Mouse (Mus musculus): ENCODE data around the gene Rcor1. TPM values are rescaled to one million over a fixed set of nuclear protein-coding genes. Genes with fewer than 3 reads are reported as not detected.

Rcor1 gene
- polyA plus RNA-seq, 1 experiment = 14.4 TPM

DNA sequence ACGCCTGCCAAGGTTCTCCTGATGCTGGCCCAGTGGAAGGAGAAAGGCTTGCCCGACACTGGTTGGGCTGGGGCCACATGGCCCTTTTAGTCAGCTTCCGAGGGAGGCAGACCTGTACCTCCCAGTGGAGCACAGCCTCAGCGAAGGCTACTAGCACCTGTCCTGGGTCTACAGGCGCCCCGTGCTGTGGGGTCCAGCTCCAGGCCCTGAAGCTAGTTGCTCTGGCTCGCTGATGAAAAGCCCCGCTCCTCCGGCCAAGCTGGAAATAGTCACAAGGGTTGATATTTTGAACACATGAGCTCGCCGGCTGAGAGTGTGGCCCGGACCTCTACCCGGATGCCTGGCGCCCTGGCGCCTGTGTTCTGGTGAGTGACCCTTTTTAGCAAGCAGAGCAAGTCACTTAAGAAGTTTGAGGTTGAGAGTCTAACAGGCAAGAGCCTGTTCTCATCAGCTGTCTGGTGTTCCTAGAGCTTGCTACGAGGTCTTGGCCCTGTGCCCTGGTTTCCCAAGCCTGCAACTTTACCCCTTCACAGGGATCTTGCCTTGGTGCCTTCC, 104.4 kb downstream of the Rcor1 start:
- H3K36me3 ChIP-seq (ENCODE audit: control insufficient read depth, insufficient read depth, low read length) = no peaks in the 10 kb centered on the region
- no peak overlapping the region for H3K27ac ChIP-seq (ENCODE audit: control insufficient read depth, insufficient read depth, low read depth, low read length)
- H3K4me1 ChIP-seq (ENCODE audit: control insufficient read depth, insufficient read depth, low read length) = peaks cover 6% of the 10 kb centered on the region
- TF ChIP-seq CTCF (IDR thresholded peaks at IDR 0.05; ENCODE audit: control insufficient read depth, insufficient read depth, insufficient replicate concordance, low read depth, low read length) (no peak), POLR2A (IDR thresholded peaks at IDR 0.05; ENCODE audit: control insufficient read depth, low read depth, low read length) (no peak)
- H3K4me3 ChIP-seq (ENCODE audit: control insufficient read depth, low read depth, low read length) = no peak overlapping the region
- H3K27me3 ChIP-seq (ENCODE audit: control insufficient read depth, insufficient read depth, low read length) = no peaks in the 10 kb centered on the region

DNA sequence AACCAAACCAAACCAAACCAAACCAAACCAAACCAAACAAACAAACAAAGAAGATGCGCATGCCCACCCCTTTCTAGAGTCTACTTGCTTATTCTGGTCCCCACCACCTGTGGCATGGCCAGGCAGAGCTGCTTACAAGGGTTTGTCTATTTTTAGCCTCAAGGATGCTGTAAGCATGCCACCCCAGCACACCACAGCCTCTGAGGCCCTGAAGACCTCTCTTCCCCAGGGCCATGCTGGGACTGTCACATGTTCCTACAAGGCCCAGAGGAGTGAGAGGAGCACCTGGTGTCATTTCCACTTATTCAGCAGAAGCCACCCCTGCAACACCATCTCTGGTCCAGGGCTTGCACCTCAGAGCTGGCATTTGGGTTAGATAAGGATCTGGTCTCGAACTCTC, 105.4 kb downstream of the Rcor1 start:
- no peak overlapping the region for H3K27ac ChIP-seq (ENCODE audit: control insufficient read depth, insufficient read depth, low read depth, low read length)
- H3K36me3 ChIP-seq (ENCODE audit: control insufficient read depth, insufficient read depth, low read length) = no peaks in the 10 kb centered on the region
- peaks cover 6% of the 10 kb centered on the region for H3K4me1 ChIP-seq (ENCODE audit: control insufficient read depth, insufficient read depth, low read length)
- TF ChIP-seq CTCF (IDR thresholded peaks at IDR 0.05; ENCODE audit: control insufficient read depth, insufficient read depth, insufficient replicate concordance, low read depth, low read length) (no peak), POLR2A (IDR thresholded peaks at IDR 0.05; ENCODE audit: control insufficient read depth, low read depth, low read length) (no peak)
- H3K4me3 ChIP-seq (ENCODE audit: control insufficient read depth, low read depth, low read length) = no peak overlapping the region
- no peaks in the 10 kb centered on the region for H3K27me3 ChIP-seq (ENCODE audit: control insufficient read depth, insufficient read depth, low read length)

DNA sequence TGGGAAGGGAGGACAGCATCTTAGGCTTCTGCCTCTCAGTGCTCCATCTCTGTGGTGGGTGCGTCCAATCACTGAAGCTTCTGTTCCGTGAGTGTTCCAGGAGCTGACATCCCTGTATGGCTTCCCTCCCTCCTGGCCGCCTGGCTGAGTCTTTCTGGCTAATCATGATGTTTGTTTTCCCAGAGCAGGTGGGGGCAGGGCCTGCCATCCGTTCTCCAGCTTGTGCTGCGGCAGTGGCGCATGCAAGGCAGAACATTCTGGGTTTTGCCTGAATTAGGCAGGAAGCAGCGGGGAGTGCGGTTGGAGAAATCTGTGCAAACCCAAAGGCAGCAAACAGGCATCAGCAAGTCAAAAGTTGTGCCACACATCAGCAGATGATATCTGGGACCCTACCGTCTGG, 106.1 kb downstream of the Rcor1 start:
- TF ChIP-seq POLR2A (IDR thresholded peaks at IDR 0.05; ENCODE audit: control insufficient read depth, low read depth, low read length) (no peak), CTCF (IDR thresholded peaks at IDR 0.05; ENCODE audit: control insufficient read depth, insufficient read depth, insufficient replicate concordance, low read depth, low read length) (no peak)
- no peaks in the 10 kb centered on the region for H3K36me3 ChIP-seq (ENCODE audit: control insufficient read depth, insufficient read depth, low read length)
- no peak overlapping the region for H3K4me3 ChIP-seq (ENCODE audit: control insufficient read depth, low read depth, low read length)
- peaks cover 6% of the 10 kb centered on the region for H3K4me1 ChIP-seq (ENCODE audit: control insufficient read depth, insufficient read depth, low read length)
- no peaks in the 10 kb centered on the region for H3K27me3 ChIP-seq (ENCODE audit: control insufficient read depth, insufficient read depth, low read length)
- no peak overlapping the region for H3K27ac ChIP-seq (ENCODE audit: control insufficient read depth, insufficient read depth, low read depth, low read length)

DNA sequence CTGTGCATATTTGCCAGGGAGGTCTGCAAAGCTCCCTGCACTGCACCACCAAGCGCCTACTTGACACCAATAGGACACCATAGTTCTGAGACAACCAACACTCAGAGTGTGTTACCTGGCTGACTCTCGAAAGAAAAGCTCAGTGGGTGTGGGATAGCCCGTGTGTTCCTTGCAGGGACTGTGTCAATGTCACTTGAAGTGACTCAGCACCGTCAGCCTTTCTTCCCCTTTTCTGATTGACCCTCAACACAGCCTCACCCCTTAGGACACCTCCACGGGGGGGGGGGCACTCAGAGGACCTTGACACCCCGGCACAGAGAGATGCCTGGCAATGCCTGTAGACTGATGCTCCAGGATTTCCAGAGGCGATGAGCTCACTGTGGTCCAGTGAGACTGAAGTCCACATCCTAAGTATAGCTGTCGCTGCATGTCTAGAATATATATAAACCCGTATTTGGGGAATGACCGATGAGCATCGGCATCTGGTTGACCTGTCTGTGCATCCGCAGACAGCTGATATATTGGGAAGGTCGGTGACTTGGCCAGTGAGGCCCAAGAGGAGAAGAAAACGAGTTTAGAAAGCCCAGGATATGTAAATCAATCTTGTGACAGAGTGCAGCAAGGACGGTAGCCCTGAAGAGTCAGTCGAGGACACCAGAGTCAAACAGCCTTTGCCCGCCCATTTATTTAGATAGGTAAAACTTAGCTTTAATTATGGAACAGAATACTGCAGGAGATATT, 110.5 kb downstream of the Rcor1 start:
- Histone ChIP-seq H3K4me3 (ENCODE audit: control insufficient read depth, low read depth, low read length) (no peak overlapping the region), H3K4me1 (ENCODE audit: control insufficient read depth, insufficient read depth, low read length) (peaks cover 6% of the 10 kb centered on the region), H3K27me3 (ENCODE audit: control insufficient read depth, insufficient read depth, low read length) (no peaks in the 10 kb centered on the region), H3K36me3 (ENCODE audit: control insufficient read depth, insufficient read depth, low read length) (no peaks in the 10 kb centered on the region), H3K27ac (ENCODE audit: control insufficient read depth, insufficient read depth, low read depth, low read length) (no peak overlapping the region)
- TF ChIP-seq CTCF (IDR thresholded peaks at IDR 0.05; ENCODE audit: control insufficient read depth, insufficient read depth, insufficient replicate concordance, low read depth, low read length) (no peak), POLR2A (IDR thresholded peaks at IDR 0.05; ENCODE audit: control insufficient read depth, low read depth, low read length) (no peak)

DNA sequence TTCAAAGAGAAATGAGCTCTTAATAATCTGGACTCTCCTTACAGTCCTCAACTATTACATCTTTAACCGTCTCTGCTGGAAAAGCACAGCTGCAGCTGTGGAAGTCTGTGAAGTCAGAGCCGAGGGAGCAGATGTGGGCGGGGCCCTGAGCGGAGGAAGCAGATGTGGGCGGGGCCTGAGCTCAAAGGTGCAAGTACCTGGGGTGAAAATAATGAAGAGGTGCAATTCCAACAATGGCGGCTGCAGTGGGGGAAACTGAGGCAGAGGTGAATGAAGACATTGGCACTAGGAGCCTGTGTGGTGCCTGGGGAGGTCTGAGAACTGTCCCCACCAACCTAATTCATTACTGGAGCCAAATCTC, 111.1 kb downstream of the Rcor1 start:
- H3K27ac ChIP-seq (ENCODE audit: control insufficient read depth, insufficient read depth, low read depth, low read length) = no peak overlapping the region
- H3K4me3 ChIP-seq (ENCODE audit: control insufficient read depth, low read depth, low read length) = no peak overlapping the region
- no peaks in the 10 kb centered on the region for H3K36me3 ChIP-seq (ENCODE audit: control insufficient read depth, insufficient read depth, low read length)
- TF ChIP-seq POLR2A (IDR thresholded peaks at IDR 0.05; ENCODE audit: control insufficient read depth, low read depth, low read length) = no peak
- no peak for TF ChIP-seq CTCF (IDR thresholded peaks at IDR 0.05; ENCODE audit: control insufficient read depth, insufficient read depth, insufficient replicate concordance, low read depth, low read length)
- no peaks in the 10 kb centered on the region for H3K27me3 ChIP-seq (ENCODE audit: control insufficient read depth, insufficient read depth, low read length)
- H3K4me1 ChIP-seq (ENCODE audit: control insufficient read depth, insufficient read depth, low read length) = peaks cover 6% of the 10 kb centered on the region

DNA sequence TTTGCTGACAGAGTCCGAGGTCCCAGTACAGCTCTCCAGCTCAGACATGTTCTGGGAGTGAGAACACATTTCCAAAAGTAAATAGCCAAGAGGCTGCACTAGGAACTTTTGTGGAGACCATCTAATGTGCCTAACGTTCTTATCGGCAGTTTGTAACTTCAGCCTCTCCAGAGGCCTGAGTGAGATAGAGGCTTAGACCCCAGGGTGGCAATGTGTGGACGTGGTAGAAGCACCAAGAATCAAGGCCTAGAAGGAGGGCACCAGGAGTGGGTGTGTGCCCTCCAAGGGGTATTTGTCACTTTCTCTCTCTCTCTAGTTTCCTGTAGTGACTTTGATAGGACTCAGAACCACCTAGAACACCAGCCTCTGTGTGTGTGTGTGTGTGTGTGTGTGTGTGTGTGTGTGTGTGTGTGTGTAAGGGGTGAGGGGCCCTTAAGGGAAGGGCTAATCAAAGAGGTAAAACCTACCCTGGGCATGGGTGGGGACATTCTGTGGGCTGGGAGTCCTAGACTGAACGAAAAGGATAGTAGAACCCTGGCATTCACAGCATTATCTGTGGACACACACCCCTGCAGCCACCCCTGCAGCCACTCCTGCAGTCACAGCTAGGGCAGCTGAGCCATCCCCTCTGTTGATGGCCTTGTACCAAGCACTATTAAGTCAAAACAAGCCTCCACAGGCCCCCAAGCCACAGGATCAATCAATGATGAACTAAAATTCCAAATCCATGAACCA, 112.4 kb downstream of the Rcor1 start:
- Histone ChIP-seq H3K27me3 (ENCODE audit: control insufficient read depth, insufficient read depth, low read length) (no peaks in the 10 kb centered on the region), H3K36me3 (ENCODE audit: control insufficient read depth, insufficient read depth, low read length) (no peaks in the 10 kb centered on the region), H3K27ac (ENCODE audit: control insufficient read depth, insufficient read depth, low read depth, low read length) (no peak overlapping the region), H3K4me3 (ENCODE audit: control insufficient read depth, low read depth, low read length) (no peak overlapping the region), H3K4me1 (ENCODE audit: control insufficient read depth, insufficient read depth, low read length) (no peaks in the 10 kb centered on the region)
- TF ChIP-seq POLR2A (IDR thresholded peaks at IDR 0.05; ENCODE audit: control insufficient read depth, low read depth, low read length) = no peak
- no peak for TF ChIP-seq CTCF (IDR thresholded peaks at IDR 0.05; ENCODE audit: control insufficient read depth, insufficient read depth, insufficient replicate concordance, low read depth, low read length)

DNA sequence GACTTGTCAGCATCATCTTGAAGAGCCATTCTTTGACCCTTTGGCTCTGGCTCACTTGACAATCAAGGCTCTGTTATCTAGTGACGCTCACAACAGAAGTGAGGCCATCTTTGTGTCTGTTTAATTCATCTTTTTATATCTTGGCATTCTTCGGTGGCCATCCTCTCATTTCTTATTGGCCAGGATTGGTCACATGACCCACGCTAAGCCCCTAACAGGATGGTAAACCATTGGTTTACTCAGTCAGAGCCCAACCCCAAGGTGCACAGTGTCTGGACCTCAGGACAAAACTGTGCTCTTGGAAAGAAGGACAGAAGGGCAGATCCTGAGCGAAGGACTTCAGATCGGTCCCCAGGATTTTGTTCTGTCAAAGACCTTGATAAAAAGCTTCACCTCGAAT, 113.4 kb downstream of the Rcor1 start:
- TF ChIP-seq POLR2A (IDR thresholded peaks at IDR 0.05; ENCODE audit: control insufficient read depth, low read depth, low read length) (no peak), CTCF (IDR thresholded peaks at IDR 0.05; ENCODE audit: control insufficient read depth, insufficient read depth, insufficient replicate concordance, low read depth, low read length) (no peak)
- Histone ChIP-seq H3K4me1 (ENCODE audit: control insufficient read depth, insufficient read depth, low read length) (no peaks in the 10 kb centered on the region), H3K27ac (ENCODE audit: control insufficient read depth, insufficient read depth, low read depth, low read length) (no peak overlapping the region), H3K27me3 (ENCODE audit: control insufficient read depth, insufficient read depth, low read length) (no peaks in the 10 kb centered on the region), H3K36me3 (ENCODE audit: control insufficient read depth, insufficient read depth, low read length) (no peaks in the 10 kb centered on the region), H3K4me3 (ENCODE audit: control insufficient read depth, low read depth, low read length) (no peak overlapping the region)

Measured in testis, adult 2 months (tissue).